Mouse (Mus musculus): ENCODE data around the gene Cacna2d3.

Cacna2d3 gene

GRCm38 (mm10) chr14:29260621-29261020, 461.0 kb downstream of the Cacna2d3 start:
- no peak for DNase-seq (ENCODE audit: low read depth)

- DNase-seq (ENCODE audit: low read depth) = no peak
These were observed 478.1 kb downstream of the Cacna2d3 start for GRCm38 (mm10) chr14:29243516-29243915.

GRCm38 (mm10) chr14:29238446-29238845, 483.2 kb downstream of the Cacna2d3 start:
- no peak for DNase-seq (ENCODE audit: low read depth)

GRCm38 (mm10) chr14:29228976-29229716, 492.5 kb downstream of the Cacna2d3 start:
- no peak for DNase-seq (ENCODE audit: low read depth)

GRCm38 (mm10) chr14:29228471-29228870, 493.2 kb downstream of the Cacna2d3 start:
- DNase-seq (ENCODE audit: low read depth) = no peak

GRCm38 (mm10) chr14:29227959-29228358, 493.7 kb downstream of the Cacna2d3 start:
- no peak for DNase-seq (ENCODE audit: low read depth)

- no peak for DNase-seq (ENCODE audit: low read depth)
These were observed 495.8 kb downstream of the Cacna2d3 start for GRCm38 (mm10) chr14:29225754-29226365.

- DNase-seq (ENCODE audit: low read depth) = no peak
These were observed 498.7 kb downstream of the Cacna2d3 start for GRCm38 (mm10) chr14:29223012-29223411.

- DNase-seq (ENCODE audit: low read depth) = no peak
These were observed 499.3 kb downstream of the Cacna2d3 start for GRCm38 (mm10) chr14:29222191-29222882.

GRCm38 (mm10) chr14:29216106-29216505, 505.6 kb downstream of the Cacna2d3 start:
- DNase-seq (ENCODE audit: low read depth) = no peak

GRCm38 (mm10) chr14:29204967-29205268, 516.7 kb downstream of the Cacna2d3 start:
- no peak for DNase-seq (ENCODE audit: low read depth)

GRCm38 (mm10) chr14:29204236-29204966, 517.3 kb downstream of the Cacna2d3 start:
- DNase-seq (ENCODE audit: low read depth) = no peak

GRCm38 (mm10) chr14:29196171-29196570, 525.5 kb downstream of the Cacna2d3 start:
- no peak for DNase-seq (ENCODE audit: low read depth)

GRCm38 (mm10) chr14:29191426-29191825, 530.2 kb downstream of the Cacna2d3 start:
- no peak for DNase-seq (ENCODE audit: low read depth)

- DNase-seq (ENCODE audit: low read depth) = no peak
These were observed 537.9 kb downstream of the Cacna2d3 start for GRCm38 (mm10) chr14:29183730-29184129.

GRCm38 (mm10) chr14:29179397-29179888, 542.2 kb downstream of the Cacna2d3 start:
- DNase-seq (ENCODE audit: low read depth) = no peak

- no peak for DNase-seq (ENCODE audit: low read depth)
These were observed 542.8 kb downstream of the Cacna2d3 start for GRCm38 (mm10) chr14:29178695-29179396.

GRCm38 (mm10) chr14:29174762-29175161, 546.9 kb downstream of the Cacna2d3 start:
- no peak for DNase-seq (ENCODE audit: low read depth)

GRCm38 (mm10) chr14:29172207-29172606, 549.5 kb downstream of the Cacna2d3 start:
- no peak for DNase-seq (ENCODE audit: low read depth)

- DNase-seq (ENCODE audit: low read depth) = no peak
These were observed 557.0 kb downstream of the Cacna2d3 start for GRCm38 (mm10) chr14:29164653-29165030.

GRCm38 (mm10) chr14:29163998-29164652, 557.5 kb downstream of the Cacna2d3 start:
- DNase-seq (ENCODE audit: low read depth) = no peak

Measured in naive thymus-derived CD4-positive, alpha-beta T cell, adult 2 months (primary cell).